Mouse (Mus musculus) spleen, embryonic (tissue): Measurements from ENCODE around the gene Rab2b.

Experiments
- CTCF ChIA-PET: fragments of 350-600 bp; sonication (Branson Sonifier 250); formaldehyde crosslinking; loops from one replicate; lab custom pipeline; 2022; lab: Charles Lee

The Rab2b gene

DNA sequence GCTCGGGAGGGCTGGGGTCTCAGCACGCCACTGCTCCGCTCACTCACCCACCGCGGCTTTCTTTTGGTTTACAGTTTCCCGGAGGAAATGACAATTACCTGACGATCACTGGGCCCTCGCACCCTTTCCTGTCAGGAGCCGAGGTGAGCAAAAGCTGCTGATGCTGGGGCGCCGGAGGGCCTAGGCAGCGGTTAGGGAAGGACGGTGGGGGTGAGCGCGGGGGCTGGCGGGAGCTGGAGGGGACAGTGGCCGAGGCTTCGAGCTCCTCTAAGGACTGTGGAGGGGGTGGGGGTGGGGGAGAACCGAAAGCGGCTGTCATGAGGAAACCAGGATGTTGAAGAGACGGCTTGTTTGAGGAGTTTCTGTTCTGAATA lies 389 bp upstream of the Rab2b start:
- CTCF ChIA-PET: interaction anchor here (1.1 kb wide), 1 partner anchor 17 kb away, joined by 3 read pairs; no protein-coding TSS in a partner anchor

- CTCF ChIA-PET: no interaction called here
These were observed 2.1 kb downstream of the Rab2b start for GRCm38 (mm10) chr14:52277210-52277609.

GRCm38 (mm10) chr14:52272781-52273180 lies 6.6 kb downstream of the Rab2b start:
- CTCF ChIA-PET: no interaction called here

GRCm38 (mm10) chr14:52257484-52258213 lies 21.7 kb downstream of the Rab2b start, which contains the start of gene Chd8:
Chd8 (minus strand) TSS chr14:52257780.
- CTCF ChIA-PET: no interaction called here

GRCm38 (mm10) chr14:52256311-52257175 lies 22.8 kb downstream of the Rab2b start:
- CTCF ChIA-PET: interaction anchor here (0.5 to 0.6 kb wide), 2 partner anchors 13 to 63 kb away, joined by 3 read pairs; no protein-coding TSS in a partner anchor

DNA sequence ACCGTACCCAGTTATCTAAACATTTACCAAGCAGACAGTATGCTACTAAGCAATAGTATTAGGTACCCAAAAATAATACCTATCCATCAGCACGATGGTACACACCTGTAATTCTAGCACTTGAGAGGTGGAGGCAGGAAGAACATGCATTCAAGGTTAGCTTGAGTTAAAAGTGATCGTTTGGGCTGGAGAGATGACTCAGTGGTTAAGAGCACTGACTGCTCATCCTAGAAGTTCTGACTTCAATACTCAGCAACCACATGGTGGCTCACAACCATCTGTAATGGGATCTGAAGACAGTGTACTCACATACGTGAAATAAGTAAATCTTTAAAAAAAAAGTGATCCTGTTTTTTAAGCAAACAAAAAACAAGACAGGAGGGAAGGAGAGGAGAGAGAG lies 33.2 kb downstream of the Rab2b start:
- CTCF ChIA-PET: no interaction called here

- CTCF ChIA-PET: no interaction called here
These were observed 34.7 kb downstream of the Rab2b start for GRCm38 (mm10) chr14:52244690-52245042.

DNA sequence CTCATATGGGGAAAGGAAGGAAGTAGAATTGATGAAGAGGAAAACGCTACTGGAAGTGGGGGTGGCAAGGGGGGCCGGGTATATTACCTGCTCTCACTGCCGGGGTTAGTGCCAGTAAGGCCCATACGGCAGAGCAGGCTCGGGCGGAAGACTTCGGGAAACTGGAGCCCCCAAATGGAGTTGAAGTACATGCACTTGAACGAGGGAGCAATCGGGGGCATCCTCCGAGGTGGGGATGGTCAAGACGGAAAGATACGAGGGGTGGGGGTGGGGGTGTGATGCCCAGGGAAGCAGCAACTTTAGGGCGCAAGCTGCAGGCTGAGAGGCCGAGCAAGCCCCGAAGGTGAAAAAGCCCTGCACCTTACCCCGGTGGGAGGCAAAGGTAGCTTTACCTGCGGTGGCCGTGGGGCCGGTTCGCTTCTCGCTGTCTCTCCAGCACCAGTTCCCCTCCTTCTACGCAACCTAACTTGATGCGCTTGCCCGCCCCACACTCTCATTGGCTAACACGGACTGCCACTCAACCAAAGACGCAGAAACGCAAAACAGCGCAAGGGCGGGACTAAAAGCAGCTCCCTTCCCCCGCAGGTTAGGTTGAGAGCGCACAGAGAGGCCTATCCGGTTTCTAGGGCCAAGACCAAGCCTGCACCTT lies 35.2 kb downstream of the Rab2b start:
- CTCF ChIA-PET: interaction anchor here (0.5 kb wide), 1 partner anchor 98 kb away, joined by 4 read pairs; no protein-coding TSS in a partner anchor

- CTCF ChIA-PET: interaction anchor here (0.7 kb wide), 1 partner anchor 54 kb away, joined by 7 read pairs; no protein-coding TSS in a partner anchor
These were observed 43.1 kb downstream of the Rab2b start for GRCm38 (mm10) chr14:52236216-52236615.

DNA sequence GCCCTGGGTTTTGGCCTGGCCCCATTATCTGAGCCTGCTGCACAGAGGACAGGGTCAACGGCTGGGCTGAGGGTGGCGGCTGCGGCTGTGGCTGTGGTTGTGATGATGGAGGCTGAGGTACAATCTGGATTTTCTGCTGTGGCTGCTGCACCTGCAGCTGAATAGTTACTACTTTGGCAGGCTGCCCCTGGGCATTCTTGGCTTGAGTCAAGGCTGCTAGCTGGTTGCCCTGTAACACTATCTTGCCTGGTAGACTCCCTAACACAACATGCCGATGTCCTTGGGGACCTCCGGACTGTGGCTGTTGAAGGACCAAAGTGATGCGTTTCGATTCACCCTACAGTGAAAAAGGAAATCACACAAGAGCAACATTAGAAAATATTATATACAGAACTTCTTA lies 44.2 kb downstream of the Rab2b start:
- CTCF ChIA-PET: no interaction called here

GRCm38 (mm10) chr14:52232249-52232648 lies 47.1 kb downstream of the Rab2b start:
- CTCF ChIA-PET: no interaction called here

GRCm38 (mm10) chr14:52225972-52226371 lies 53.4 kb downstream of the Rab2b start:
- CTCF ChIA-PET: interaction anchor here (0.6 kb wide), 1 partner anchor 97 kb away, joined by 5 read pairs; no protein-coding TSS in a partner anchor

DNA sequence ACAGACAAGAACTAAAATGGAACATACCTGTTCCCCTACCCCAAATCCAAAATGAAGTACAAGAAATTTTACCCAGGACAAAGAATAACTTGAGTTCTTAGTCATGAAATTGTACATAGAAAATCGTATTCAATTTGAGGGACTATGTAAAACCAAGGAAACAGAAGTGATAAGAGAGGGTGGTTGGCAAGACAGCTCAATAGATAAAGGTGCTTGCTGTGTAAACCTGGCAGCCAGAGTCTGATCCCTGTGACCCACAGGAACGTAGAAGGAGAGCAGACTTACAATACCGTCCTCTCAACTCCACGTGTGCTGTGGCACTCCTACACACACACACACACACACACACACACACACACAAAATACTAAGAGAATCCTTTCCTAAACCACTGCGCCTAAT lies 62.1 kb downstream of the Rab2b start:
- CTCF ChIA-PET: no interaction called here
